8 mouse cellular contexts compared by ENCODE assay signal in the genomic region with DNA sequence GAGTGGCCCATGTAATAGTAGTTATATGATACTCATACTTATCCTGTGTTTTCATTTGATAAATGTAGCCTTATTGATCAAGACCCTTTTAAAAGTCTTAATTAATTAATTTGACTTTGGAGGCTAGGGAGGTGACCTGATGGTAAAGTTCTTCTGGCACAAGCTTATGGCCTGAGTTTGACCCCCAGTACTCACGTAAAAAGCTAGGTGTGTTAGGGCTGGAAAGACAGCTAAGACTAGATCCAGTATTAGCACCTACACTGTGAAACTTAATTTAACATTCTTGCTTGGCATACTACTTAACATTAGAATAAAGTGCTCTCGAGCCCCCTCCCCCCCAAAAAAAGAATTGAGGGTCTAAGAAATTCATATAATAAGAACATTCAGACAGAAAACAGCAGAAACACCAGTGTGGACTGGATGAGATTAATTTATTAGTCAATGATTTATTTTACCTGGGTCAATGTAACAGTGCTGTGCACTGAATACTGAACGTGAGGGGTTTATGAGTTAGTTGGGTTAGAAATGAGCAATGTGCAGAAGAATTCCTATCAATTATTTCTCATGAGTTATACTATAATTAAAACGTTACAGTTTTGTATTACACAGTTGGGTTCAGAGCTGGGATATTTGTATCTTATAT. TPM values are rescaled to one million over a fixed set of nuclear protein-coding genes. Genes with fewer than 3 reads are reported as not detected.
A peak's percentile ranks its signal among the peaks of the same experiment; 100 is the strongest.
DNase-seq lines count a peak whose midpoint lies in the region; ATAC-seq and TF ChIP-seq lines count a peak whose summit lies in the region.

No protein-coding gene starts in this region.

- H3K27me3 ChIP-seq in neural tube, embryonic 11.5 days (ENCODE audit: control insufficient read depth, insufficient read depth, low read length), result no peaks in the 10 kb centered on the region
- no peaks in the 10 kb centered on the region for H3K27me3 ChIP-seq in liver, embryonic 15.5 days

- H3K4me1 ChIP-seq in neural tube, embryonic 11.5 days (ENCODE audit: control insufficient read depth, insufficient read depth, low read length), result 0 out of 2 replicates have a peak, but pooled peaks cover 4% of the 10 kb centered on the region
- peaks cover 20% of the 10 kb centered on the region for H3K4me1 ChIP-seq in liver, embryonic 15.5 days (replicated peaks)

- intact Hi-C loops in left cerebral cortex, adult 2 months (cut with DNase I), result no loop called here

- H3K27ac ChIP-seq in neural tube, embryonic 11.5 days (ENCODE audit: low read depth, low read length), result no peak overlapping the region
- H3K27ac ChIP-seq in liver, embryonic 15.5 days (replicated peaks), result no peak overlapping the region; the same call in 1 of the 2 replicates
- no peak overlapping the region for H3K27ac ChIP-seq in left cerebral cortex, adult 2 months

- TF ChIP-seq CTCF in left cerebral cortex, adult 2 months (IDR thresholded peaks at IDR 0.05), result no peak

- no peaks in the 10 kb centered on the region for H3K9me3 ChIP-seq in neural tube, embryonic 11.5 days (ENCODE audit: control insufficient read depth, low read length)
- H3K9me3 ChIP-seq in liver, embryonic 15.5 days (replicated peaks), result no peaks in the 10 kb centered on the region

- 0 out of 2 replicates have a peak, but pooled peaks cover 2% of the 10 kb centered on the region for H3K36me3 ChIP-seq in neural tube, embryonic 11.5 days (ENCODE audit: control insufficient read depth, insufficient read depth, low read length)
- peaks cover 16% of the 10 kb centered on the region for H3K36me3 ChIP-seq in liver, embryonic 15.5 days (replicated peaks)

- peak; percentile 12 for DNase-seq in cerebellum, adult 9-11 months
- DNase-seq in cerebellum, postnatal 25 days, result no peak
- no peak for DNase-seq in neural tube, embryonic 11.5 days (ENCODE audit: low spot score)
- no peak for DNase-seq in neural tube, embryonic 10.5 days (ENCODE audit: extremely low spot score, low spot score)
- no peak for DNase-seq in left cerebral cortex, adult 2 months (ENCODE audit: extremely low spot score in 1 of 2, low spot score in 2 of 2)
- DNase-seq in urinary bladder, adult 2 months (ENCODE audit: low spot score), result no peak
- no peak for DNase-seq in layer of hippocampus, adult 18-20 months (ENCODE audit: low spot score in 2 of 2)

- H3K4me2 ChIP-seq in neural tube, embryonic 11.5 days (ENCODE audit: low read depth), result 0 out of 2 replicates have a peak overlapping the region, but pooled peaks have one; percentile 7
- H3K4me2 ChIP-seq in liver, embryonic 15.5 days, result peak overlapping the region; percentile 85

- peak; percentile 25; the same call in 1 of the 2 replicates for ATAC-seq in neural tube, embryonic 11.5 days (ENCODE audit: insufficient read depth, low FRiP score, low TSS enrichment)
- no peak for ATAC-seq in liver, embryonic 15.5 days (ENCODE audit: insufficient read depth)

- H3K4me3 ChIP-seq in neural tube, embryonic 11.5 days (ENCODE audit: low read depth, low read length), result no peak overlapping the region; the same call in 1 of the 2 replicates
- peak overlapping the region; percentile 99 for H3K4me3 ChIP-seq in liver, embryonic 15.5 days (replicated peaks)
- no peak overlapping the region for H3K4me3 ChIP-seq in left cerebral cortex, adult 2 months

- 53% methylated on average over 4 of the region's 4 CpGs for WGBS in neural tube, embryonic 11.5 days
- 34% methylated on average over 4 of the region's 4 CpGs for WGBS in liver, embryonic 15.5 days (ENCODE audit: insufficient replicate concordance)

- H3K9ac ChIP-seq in neural tube, embryonic 11.5 days (ENCODE audit: low read length), result no peak overlapping the region
- no peak overlapping the region for H3K9ac ChIP-seq in liver, embryonic 15.5 days

RNA-seq across cellular contexts. Expression of a gene that starts 2.7 kb away (rescaled TPM):
- polyA plus RNA-seq in neural tube, embryonic 11.5 days (2014; fragmentation: Nextera tagmentation; extraction: Ambion mirVana), result not detected in 2 replicates
- not detected in 2 replicates for polyA plus RNA-seq in liver, embryonic 15.5 days (2015; fragmentation: Nextera tagmentation; extraction: Ambion mirVana)
- total RNA-seq in left cerebral cortex, adult 2 months (2021), result not detected
- not detected in 2 replicates for polyA plus RNA-seq in urinary bladder, adult 2 months (2012; rRNA removed)
- total RNA-seq in layer of hippocampus, adult 18-20 months (2021), result not detected

RNA-seq across cellular contexts. Expression of a gene that starts 8.7 kb away (rescaled TPM):
- 73.1 and 77.4 TPM in 2 replicates for polyA plus RNA-seq in neural tube, embryonic 11.5 days (2014; fragmentation: Nextera tagmentation; extraction: Ambion mirVana)
- polyA plus RNA-seq in liver, embryonic 15.5 days (2015; fragmentation: Nextera tagmentation; extraction: Ambion mirVana), result 19.8 and 22.6 TPM in 2 replicates
- total RNA-seq in left cerebral cortex, adult 2 months (2021), result 100 to 1,000 TPM; 115 to 124 TPM
- 56.7 and 73.8 TPM in 2 replicates for polyA plus RNA-seq in urinary bladder, adult 2 months (2012; rRNA removed)
- 100 to 1,000 TPM; 103 to 108 TPM for total RNA-seq in layer of hippocampus, adult 18-20 months (2021)

RNA-seq across cellular contexts. Expression of a gene that starts 51.9 kb away (rescaled TPM):
- polyA plus RNA-seq in neural tube, embryonic 11.5 days (2014; fragmentation: Nextera tagmentation; extraction: Ambion mirVana), result 12.9 and 16.4 TPM in 2 replicates
- polyA plus RNA-seq in liver, embryonic 15.5 days (2015; fragmentation: Nextera tagmentation; extraction: Ambion mirVana), result 4.9 and 5.6 TPM in 2 replicates
- 10 to 100 TPM; 13.6 to 15.0 TPM for total RNA-seq in left cerebral cortex, adult 2 months (2021)
- polyA plus RNA-seq in urinary bladder, adult 2 months (2012; rRNA removed), result 10.3 and 10.9 TPM in 2 replicates
- total RNA-seq in layer of hippocampus, adult 18-20 months (2021), result 10 to 100 TPM; 12.6 to 13.9 TPM

RNA-seq across cellular contexts. Expression of a gene that starts 52.5 kb away (rescaled TPM):
- polyA plus RNA-seq in neural tube, embryonic 11.5 days (2014; fragmentation: Nextera tagmentation; extraction: Ambion mirVana), result 14.7 and 17.0 TPM in 2 replicates
- 4.8 and 5.4 TPM in 2 replicates for polyA plus RNA-seq in liver, embryonic 15.5 days (2015; fragmentation: Nextera tagmentation; extraction: Ambion mirVana)
- total RNA-seq in left cerebral cortex, adult 2 months (2021), result 10 to 100 TPM; 25.8 to 30.6 TPM
- polyA plus RNA-seq in urinary bladder, adult 2 months (2012; rRNA removed), result 13.8 and 13.9 TPM in 2 replicates
- total RNA-seq in layer of hippocampus, adult 18-20 months (2021), result 10 to 100 TPM; 23.9 to 24.7 TPM
